Mouse (Mus musculus) liver, embryonic 16.5 days (tissue): ENCODE measurements at regions not wholly inside any gene's neighbourhood (a gene's known extent, or its start where the extent isn't known, plus 50 kb on each side); places are given as distances from the start of the nearest gene placed in this dataset.

Source experiments
- ATAC-seq: fragments of 200-750 bp; cut with Nextera tagmentation; 2 replicates; pipeline ENCODE4 v1.8.0; 2017; ENCODE audit warnings: low read depth, mild to moderate bottlenecking, moderate number of reproducible peaks, moderate library complexity
- H3K27ac ChIP-seq: fragments of 300-500 bp; sonication (generic); 2 replicates; pipeline ENCODE4 v1.5.1; 2014; ENCODE audit warnings: mild to moderate bottlenecking, low read length
- H3K27me3 ChIP-seq: fragments of 300-500 bp; sonication (generic); 2 replicates; pipeline ENCODE4 v1.6.1; 2014; ENCODE audit warnings: low read depth, low read length, mixed read lengths; ENCODE audit not compliant: control insufficient read depth, insufficient read depth
- H3K36me3 ChIP-seq: fragments of 300-500 bp; sonication (generic); 2 replicates; pipeline ENCODE4 v1.6.1; 2014; ENCODE audit warnings: mild to moderate bottlenecking; ENCODE audit not compliant: control insufficient read depth, insufficient read depth
- H3K4me1 ChIP-seq: fragments of 300-500 bp; sonication (generic); 2 replicates; pipeline ENCODE4 v1.6.1; 2014; ENCODE audit warnings: low read depth, low read length, mixed read lengths; ENCODE audit not compliant: control insufficient read depth
- H3K4me2 ChIP-seq: fragments of 300-500 bp; sonication (generic); 2 replicates; pipeline ENCODE4 v1.6.1; 2014; ENCODE audit warnings: low read depth, low read length, mixed read lengths
- H3K4me3 ChIP-seq: fragments of 300-500 bp; sonication (generic); 2 replicates; pipeline ENCODE4 v1.5.1; 2014; ENCODE audit warnings: low read depth, mild to moderate bottlenecking, low read length
- H3K9ac ChIP-seq: fragments of 300-500 bp; sonication (generic); 2 replicates; pipeline ENCODE4 v1.6.1; 2014; ENCODE audit warnings: low read depth, low read length
- H3K9me3 ChIP-seq: fragments of 300-500 bp; sonication (generic); replicated peaks from 2 replicates; pipeline ENCODE4 v1.6.1; 2016; ENCODE audit warnings: low read length; ENCODE audit not compliant: control insufficient read depth
- WGBS: fragments of 180-500 bp; shearing (Covaris S2); extraction: QIAGEN DNeasy Blood & Tissue Kit; methylation state at CpG from one replicate; pipeline ENCODE4 v1.1.7; 2014; ENCODE audit not compliant: insufficient replicate concordance; 5-methylcytosine and 5-hydroxymethylcytosine counted together

DNA sequence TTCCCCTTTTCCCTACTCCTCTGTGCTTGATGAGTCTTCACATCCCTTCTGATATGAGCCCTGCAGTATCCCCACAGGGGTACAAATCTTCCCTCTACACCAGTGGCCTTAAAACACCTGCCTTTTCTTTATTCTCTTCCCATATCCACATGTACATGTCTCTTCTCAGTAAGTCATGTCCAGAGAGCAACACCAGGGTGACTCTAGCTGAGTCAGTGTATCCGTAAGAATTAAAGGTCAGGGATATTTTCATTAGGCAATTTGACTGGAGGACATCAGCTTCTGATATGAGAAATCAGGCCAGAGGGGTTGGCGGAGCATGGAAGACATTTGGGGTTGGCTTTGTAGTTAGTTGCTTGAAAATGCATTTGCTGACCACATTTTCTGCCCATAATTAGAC is 190.8 kb upstream of the Myt1l start:
- ATAC-seq = no peak
- no peak overlapping the region for H3K9ac ChIP-seq
- H3K4me2 ChIP-seq = no peak overlapping the region
- H3K36me3 ChIP-seq = no peaks in the 10 kb centered on the region
- 63% methylated on average over 2 of the region's 2 CpGs for WGBS
- H3K9me3 ChIP-seq = no peaks in the 10 kb centered on the region
- H3K4me3 ChIP-seq = no peak overlapping the region
- H3K27me3 ChIP-seq = no peaks in the 10 kb centered on the region
- H3K27ac ChIP-seq = no peak overlapping the region
- no peaks in the 10 kb centered on the region for H3K4me1 ChIP-seq

DNA sequence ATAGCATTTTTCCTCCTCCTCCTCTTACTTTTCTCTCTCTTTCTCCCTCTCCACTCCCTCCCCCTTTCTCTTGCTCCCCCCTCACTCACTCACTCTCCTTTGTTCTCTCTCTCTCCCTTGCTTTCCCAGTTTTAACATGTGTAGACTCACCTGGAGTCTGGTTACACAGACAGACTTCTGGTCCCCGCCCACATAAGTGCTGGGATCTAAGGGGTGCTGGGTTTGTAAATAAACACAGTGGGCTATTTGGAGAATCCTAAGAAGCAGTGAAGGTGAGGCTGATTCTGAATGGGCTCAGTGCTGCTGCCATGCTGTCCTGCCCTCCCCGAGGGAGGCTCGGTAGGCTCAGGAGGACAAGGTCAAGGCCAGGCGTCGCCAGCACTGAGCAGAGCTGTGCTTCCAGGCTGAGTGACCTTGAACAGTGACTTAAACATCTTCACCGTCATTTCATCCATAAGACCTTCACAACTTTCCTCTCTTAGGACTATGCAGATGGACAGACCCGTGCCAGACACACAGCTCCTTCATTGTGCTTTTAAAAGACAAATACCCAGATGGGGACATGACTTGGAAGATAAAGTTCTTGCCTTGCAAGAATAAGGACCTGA is 186.7 kb upstream of the Myt1l start:
- Histone ChIP-seq H3K27me3 (no peaks in the 10 kb centered on the region), H3K9me3 (no peaks in the 10 kb centered on the region), H3K9ac (no peak overlapping the region), H3K4me2 (no peak overlapping the region), H3K36me3 (no peaks in the 10 kb centered on the region), H3K4me1 (no peaks in the 10 kb centered on the region), H3K4me3 (no peak overlapping the region), H3K27ac (no peak overlapping the region)
- ATAC-seq = no peak
- WGBS = 39% methylated on average over 7 of the region's 7 CpGs

DNA sequence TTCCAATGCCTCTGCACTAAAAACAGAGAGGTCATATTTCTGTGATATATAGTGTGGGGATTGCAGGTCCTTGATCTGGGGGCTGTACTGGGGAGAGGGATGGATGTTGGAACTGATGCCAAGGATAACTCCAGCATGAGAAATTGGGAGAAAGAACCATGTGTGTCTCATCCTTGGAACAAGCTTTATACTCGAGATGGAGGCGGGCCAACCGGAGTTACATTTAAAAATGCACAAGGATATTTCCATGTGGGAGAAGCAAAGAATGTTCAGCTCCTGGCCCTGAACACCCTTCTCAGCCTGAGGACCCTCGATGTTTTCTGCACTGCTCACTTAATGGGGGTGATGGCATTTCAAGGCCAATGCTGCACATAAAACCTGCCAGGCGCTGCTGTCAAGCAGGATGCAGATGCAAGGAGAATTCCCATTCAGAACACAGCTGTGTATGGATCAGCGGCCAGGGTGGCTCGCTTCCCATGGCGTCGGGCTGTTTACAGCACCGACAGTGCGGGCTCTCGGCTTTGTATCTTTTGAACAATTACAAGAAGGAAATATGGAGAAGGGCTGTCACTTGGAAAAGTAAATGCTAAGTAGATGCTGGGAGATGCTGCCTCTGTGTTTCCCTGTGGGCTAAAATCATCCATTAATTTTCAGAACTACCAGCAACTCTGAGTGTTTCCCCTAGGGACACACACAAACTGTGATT is 184.9 kb upstream of the Myt1l start:
- Histone ChIP-seq H3K4me2 (no peak overlapping the region), H3K4me1 (no peaks in the 10 kb centered on the region), H3K9me3 (no peaks in the 10 kb centered on the region), H3K27ac (no peak overlapping the region), H3K36me3 (no peaks in the 10 kb centered on the region), H3K27me3 (no peaks in the 10 kb centered on the region), H3K9ac (no peak overlapping the region), H3K4me3 (no peak overlapping the region)
- 55% methylated on average over 12 of the region's 12 CpGs for WGBS
- ATAC-seq = no peak

DNA sequence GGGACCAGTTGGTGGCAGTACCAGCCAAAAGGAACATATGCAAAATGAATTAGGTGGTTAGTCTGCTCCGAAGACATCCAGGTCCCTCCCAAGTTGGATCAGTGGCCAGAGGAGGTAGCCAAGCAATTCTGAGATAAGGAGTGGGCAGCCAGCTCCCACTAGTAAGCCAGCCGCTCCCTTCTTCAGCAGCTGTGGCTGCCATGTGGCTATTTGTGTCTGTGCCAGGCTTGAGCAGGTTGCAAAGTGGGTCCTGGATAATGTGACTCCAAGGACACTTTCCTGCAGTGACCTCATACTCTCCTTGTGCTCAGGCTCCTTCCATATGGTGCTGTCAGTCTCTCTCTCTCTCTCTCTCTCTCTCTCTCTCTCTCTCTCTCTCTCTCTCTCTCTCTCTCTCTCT is 179.5 kb upstream of the Myt1l start:
- no peak overlapping the region for H3K4me3 ChIP-seq
- H3K9me3 ChIP-seq = no peaks in the 10 kb centered on the region
- no peaks in the 10 kb centered on the region for H3K27me3 ChIP-seq
- H3K27ac ChIP-seq = no peak overlapping the region
- no peak overlapping the region for H3K4me2 ChIP-seq
- H3K4me1 ChIP-seq = no peaks in the 10 kb centered on the region
- ATAC-seq = no peak
- no peaks in the 10 kb centered on the region for H3K36me3 ChIP-seq
- no peak overlapping the region for H3K9ac ChIP-seq
- WGBS = 64% methylated on average over 2 of the region's 2 CpGs

DNA sequence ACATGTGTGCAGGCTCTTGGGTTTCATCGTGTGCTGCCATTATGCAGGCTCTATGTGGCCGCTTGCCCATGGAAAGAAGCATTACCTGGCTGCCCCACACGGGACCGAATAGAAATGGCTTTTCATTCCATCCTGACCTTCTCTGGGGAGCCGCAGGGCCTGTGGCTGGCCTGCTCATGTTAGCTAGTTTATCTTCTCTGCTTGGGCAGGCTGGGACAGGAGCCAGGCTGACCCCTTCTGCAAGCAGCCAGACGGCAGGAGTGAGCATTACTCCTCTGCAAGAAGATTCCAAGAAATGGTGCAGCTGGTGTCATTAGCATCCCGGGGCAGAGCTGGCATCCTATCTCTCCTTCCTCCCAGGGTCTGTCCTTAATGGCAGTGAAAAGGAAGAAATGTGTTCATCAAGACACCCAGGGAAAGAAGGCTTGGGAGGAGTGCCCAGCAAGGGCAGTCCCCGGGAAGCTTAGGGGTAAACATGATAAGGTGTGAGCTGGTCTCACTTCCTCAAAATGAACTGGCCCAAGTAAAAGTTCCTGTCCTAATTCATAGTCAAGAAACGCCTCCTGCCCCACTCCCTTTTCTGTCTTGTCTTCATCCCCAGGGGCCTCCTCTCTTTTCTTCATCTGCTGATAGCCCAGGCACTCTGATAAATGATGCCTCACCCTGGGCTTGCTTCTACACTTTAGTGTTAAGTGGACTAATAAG is 178.9 kb upstream of the Myt1l start:
- no peak overlapping the region for H3K9ac ChIP-seq
- no peak overlapping the region for H3K4me3 ChIP-seq
- H3K4me1 ChIP-seq = no peaks in the 10 kb centered on the region
- H3K4me2 ChIP-seq = no peak overlapping the region
- no peak for ATAC-seq
- no peaks in the 10 kb centered on the region for H3K9me3 ChIP-seq
- no peaks in the 10 kb centered on the region for H3K27me3 ChIP-seq
- no peak overlapping the region for H3K27ac ChIP-seq
- H3K36me3 ChIP-seq = no peaks in the 10 kb centered on the region
- 38% methylated on average over 9 of the region's 9 CpGs for WGBS

DNA sequence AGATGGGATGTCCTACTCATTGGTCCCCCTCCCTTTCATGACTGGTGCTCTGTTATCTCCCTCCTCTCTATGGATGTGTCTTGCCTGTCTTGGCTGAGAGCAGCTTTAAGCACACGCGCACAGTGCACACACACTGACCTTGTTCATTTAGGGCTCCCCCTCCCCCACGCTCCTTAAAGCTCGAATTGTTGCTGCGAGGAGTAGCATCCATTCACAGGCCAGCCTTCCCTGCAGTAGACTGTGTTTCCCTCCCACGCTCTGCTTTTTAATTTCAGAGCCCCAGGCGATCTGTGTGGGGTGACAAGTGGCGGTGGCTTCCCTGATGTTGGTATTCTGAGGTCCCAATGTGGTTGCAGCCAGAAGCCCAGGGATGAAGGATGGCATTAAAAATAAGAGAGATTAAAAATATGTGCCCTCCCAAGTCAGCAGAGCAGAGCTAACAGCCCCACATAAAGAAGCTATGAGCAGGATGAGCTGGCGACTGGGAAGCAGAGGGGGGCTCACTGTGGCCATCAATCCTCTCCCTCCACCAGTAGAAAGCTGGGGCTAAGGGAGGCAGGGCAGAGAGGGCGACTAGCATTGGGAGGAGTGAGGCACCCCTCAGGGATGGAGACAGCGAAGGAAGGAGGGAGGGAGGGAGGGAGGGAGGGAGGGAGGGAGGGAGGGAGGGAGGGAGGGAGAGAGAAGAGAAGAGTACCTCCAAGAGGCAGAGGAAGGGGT is 174.2 kb upstream of the Myt1l start:
- H3K36me3 ChIP-seq = no peaks in the 10 kb centered on the region
- H3K9ac ChIP-seq = no peak overlapping the region
- H3K4me3 ChIP-seq = no peak overlapping the region
- 53% methylated on average over 10 of the region's 11 CpGs for WGBS
- no peak overlapping the region for H3K27ac ChIP-seq
- no peak for ATAC-seq
- H3K9me3 ChIP-seq = no peaks in the 10 kb centered on the region
- H3K27me3 ChIP-seq = no peaks in the 10 kb centered on the region
- no peaks in the 10 kb centered on the region for H3K4me1 ChIP-seq
- H3K4me2 ChIP-seq = no peak overlapping the region

DNA sequence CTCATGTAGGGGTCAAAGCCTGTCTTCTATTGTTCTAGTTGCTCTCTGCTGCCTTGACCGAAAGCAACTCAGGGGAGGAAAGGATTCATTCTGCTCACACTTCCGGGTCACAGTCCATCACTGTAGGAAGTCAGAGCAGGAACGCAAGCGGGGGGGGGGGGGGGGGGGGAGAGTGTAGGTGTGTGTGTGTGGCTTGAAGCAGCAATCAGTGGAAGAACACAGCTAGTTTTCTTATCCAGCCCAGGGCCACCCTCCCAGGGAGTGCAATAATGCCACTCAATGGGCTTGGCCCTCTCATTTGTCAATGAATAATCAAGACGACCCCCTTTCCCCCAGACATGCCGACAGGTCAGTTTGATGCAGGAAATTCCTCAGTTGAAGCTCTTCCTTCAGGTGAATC is 173.4 kb upstream of the Myt1l start:
- Histone ChIP-seq H3K4me2 (no peak overlapping the region), H3K9ac (no peak overlapping the region), H3K27ac (no peak overlapping the region), H3K4me1 (no peaks in the 10 kb centered on the region), H3K4me3 (no peak overlapping the region), H3K9me3 (no peaks in the 10 kb centered on the region), H3K36me3 (no peaks in the 10 kb centered on the region), H3K27me3 (no peaks in the 10 kb centered on the region)
- WGBS = 15% methylated on average over 5 of the region's 6 CpGs
- ATAC-seq = no peak

DNA sequence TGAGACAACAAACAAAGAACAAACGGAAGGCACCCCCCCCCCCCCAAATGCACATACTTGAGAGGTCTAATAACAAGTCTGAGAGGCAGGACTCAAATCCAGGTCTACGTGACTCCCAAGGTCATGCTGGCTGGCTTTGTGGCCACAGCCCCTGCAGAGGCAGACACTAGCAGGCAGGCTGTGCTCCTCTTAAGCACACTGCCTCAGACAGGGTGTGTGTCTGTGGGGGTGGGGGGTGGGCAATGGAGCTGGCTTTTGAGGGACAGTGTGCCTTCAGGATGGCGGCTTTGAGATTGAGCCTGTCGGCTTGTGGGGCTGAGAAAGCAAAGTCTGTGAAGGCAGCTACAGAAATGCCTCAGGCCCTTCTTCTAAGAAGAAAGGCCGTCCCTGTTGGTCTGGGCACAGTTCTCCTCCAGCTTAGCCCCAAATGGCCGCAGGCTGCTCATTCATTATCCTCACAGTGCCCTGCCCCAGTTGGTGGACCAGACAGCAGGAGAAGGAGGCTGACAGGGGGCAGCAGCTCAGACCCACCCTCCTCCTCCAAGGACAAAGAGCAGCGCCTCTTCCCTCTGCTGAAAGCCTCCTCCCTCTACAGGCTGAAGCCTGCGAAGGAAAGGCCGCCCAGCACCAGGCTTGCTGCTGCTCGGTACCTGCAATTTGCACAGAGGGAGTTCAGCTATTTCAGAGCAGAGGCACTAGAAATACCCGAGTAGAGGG is 171.3 kb upstream of the Myt1l start:
- Histone ChIP-seq H3K4me1 (no peaks in the 10 kb centered on the region), H3K27me3 (no peaks in the 10 kb centered on the region), H3K4me3 (no peak overlapping the region), H3K4me2 (no peak overlapping the region), H3K9me3 (no peaks in the 10 kb centered on the region), H3K27ac (no peak overlapping the region), H3K9ac (no peak overlapping the region), H3K36me3 (no peaks in the 10 kb centered on the region)
- no peak for ATAC-seq
- WGBS = 35% methylated on average over 11 of the region's 11 CpGs
